Mouse (Mus musculus) inflammation-experienced regulatory T-cells, adult 6 months (primary cell): Measurements from ENCODE around the gene Hic1. TPM values are rescaled to one million over a fixed set of nuclear protein-coding genes. Genes with fewer than 3 reads are reported as not detected.

Experiments
- ATAC-seq: one replicate; pipeline ENCODE4 v1.8.0; 2017
- polyA plus RNA-seq, 3 experiments: library from polyadenylated mRNA; unstranded; fragments of 100-300 nt; shearing (Covaris generic); gene quantifications; one replicate each; pipeline ENCODE4 v1.2.1; 2017

Hic1 gene
- polyA plus RNA-seq, 3 experiments from 2014 or later, result 0.21 to 0.50 (median 0.38) TPM

DNA sequence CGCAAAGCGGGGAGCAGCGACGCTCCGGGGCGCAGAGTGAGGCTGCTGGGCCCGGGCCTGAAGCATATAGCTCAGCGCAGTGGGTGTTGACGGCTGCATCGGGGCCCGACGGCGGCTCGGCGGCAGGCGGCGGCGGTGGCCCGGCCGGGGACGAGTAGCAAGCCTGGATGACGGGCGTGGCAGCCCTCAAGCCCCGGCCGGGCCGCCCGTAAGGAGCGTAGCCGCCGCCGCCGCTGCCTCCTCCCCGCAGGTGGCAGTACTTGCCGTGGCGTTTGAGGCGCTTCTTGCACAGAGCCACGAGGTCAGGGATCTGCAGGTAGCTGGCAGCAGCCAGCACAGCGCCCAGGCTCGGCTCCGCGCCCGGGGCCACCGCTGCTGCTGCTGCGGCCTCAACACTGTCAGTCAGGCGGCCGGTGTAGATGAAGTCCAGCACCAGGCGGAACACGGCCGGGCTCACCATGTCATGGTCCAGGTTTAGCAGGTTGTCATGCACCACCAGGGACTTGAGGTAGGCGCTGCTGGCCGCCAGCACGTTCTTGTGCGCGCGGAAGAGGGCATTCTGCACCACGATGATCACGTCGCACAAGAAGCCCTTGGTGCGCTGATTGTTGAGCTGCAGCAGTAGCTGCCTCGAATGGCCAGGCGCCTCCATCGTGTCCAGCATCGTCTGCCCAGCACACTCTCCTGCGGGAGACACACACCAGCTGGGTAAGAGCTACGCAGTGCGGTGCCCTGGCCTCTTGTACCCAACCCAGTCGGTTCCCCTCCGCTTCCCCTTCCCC is 2.3 kb downstream of the Hic1 start:
- no peak for ATAC-seq

DNA sequence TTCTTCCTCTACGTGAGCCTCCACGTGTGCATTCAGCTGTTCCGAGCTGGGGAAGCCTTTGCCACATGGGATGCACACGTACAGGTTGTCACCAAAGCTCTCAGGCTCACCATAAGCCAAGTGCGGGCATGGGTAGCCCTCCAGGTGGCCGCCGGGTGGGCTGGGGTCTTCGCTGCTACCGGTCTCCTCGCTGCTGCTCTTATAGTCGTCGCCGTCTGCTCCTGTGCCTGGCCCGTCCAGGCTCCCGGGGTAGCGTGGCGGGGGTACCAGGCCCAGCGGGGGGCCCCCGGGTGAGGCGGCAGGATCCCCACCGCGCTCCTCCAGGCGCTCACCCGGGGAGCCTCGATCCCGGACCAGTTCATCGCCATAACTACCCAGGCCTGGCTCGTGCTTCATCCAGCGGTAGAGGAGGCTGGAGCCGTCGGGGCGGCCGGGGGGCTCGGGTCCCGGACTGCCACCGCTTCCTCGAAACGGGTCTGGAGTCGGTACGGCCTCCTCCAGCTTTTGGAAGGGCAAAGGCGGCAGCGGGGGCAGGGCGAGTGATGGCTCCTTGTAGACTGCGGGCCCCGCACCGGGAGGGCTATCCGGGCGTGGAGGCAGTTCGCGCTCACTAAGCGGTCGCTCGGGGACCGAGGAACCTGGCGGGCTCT is 3.0 kb downstream of the Hic1 start:
- ATAC-seq, result no peak

DNA sequence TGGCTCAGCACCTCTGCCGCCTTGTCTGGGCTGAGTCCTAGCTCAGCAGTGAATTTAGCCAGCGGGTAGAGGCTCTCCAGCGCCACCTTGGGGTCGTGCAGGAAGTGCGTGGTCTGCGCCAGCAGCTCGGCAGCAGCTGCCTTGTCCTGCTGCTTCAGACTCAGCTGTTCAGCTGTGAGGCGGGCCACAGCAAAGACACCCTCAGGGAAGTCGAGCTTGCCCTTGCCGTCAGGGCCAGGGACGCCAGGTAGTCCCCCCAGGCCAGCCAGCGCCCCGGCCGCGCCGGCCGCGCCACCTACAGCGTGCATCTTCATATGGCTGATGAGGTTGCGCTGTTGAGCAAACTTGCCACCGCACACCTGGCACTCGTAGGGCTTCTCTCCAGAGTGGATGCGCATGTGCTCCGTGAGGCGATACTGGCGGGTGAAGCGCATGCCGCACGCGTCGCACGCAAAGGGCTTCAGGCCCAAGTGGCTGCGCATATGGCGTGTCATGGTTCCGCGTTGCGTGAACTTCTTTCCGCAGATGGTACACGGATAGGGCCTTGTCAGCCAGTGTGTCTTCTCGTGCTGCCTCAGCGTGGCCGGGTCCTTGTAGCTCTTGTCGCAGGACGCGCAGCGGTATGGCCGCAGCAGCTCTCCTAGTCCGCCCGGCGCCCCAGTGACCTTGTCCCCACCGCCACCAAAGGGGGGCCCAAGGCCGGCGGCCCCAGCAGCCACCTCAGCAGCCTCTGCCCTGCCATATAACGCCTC is 3.7 kb downstream of the Hic1 start:
- ATAC-seq, result peak; percentile 36

DNA sequence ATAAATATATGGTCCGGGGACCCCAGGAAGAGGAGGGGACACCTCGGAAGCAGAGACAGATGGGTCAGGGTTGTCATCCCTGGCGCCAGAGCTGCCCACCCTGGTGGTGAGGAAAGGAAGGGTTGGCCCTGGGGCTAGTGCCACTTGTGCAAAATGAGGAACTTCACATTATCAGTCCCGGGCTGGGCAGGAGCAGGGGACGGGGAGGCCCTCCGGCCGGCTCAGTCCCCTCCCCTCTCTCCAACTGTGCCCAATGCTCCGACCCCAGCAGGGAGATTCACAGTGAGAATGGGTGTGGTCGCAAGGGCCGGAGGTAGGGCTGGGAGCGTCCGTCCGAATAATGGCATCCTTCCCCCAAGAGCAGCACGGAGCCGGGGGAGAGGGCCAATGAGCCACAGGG is 4.6 kb downstream of the Hic1 start:
- ATAC-seq, result no peak

DNA sequence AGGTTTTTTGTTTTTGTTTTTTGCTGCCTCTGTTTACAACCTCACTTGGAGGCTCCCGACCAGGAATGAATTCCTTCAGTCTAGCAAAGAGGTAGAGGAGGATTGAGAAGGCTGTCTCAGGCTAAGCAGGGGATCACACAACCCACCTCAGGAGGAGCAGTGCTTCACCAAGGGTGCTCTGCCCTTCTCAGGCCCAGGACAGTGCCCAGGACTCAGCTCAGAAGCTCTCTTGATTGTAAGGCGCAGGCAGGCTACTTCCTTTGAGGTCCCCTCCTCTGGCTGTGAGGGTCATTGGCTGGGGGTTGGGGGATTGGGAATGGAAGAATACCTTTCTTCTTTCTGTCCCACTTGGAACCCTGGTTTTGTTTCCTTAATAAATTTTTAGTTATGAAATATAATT is 5.3 kb downstream of the Hic1 start:
- no peak for ATAC-seq

DNA sequence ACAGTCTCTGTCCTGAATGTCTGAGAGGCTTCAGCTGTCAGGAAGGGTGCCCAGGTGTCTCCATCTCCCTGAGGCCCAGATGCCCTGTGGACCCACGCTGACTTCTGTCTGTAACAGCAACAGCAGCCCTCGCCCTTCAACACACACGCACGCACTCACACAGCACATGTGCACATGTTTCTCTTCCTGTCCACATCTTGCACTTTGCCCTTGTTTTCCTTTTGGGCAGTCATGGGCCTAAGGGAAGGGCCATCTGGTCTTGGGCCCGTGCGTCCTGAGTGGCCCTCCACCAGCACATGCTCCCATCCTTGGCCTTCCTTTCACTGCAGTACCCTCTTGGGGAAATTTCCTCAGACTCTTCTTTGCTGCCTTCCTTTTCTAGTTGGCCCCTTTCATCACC is 5.9 kb downstream of the Hic1 start:
- ATAC-seq, result no peak

DNA sequence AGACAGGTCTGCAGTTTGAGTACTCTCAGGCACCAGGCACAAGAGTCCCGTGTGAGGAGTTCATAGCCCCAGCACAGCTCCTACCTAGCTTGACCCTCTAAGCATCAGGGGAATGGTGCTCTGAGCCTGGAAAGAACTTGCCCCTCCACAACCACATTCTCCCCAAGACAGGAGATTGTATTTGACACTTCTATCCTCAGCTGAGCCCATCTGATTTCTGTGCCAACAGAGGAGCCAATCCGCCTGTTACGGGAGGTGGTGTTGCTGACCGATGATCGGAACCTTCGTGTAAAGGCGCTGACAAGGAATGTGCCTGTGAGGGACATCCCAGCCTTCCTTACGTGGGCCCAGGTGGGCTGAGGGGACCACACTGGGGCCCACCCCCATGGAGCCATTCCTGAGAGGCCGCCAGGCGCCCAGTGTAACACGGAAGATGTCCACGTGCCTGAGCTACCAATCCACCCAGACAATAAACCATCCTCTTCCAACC is 6.7 kb downstream of the Hic1 start:
- ATAC-seq, result no peak

DNA sequence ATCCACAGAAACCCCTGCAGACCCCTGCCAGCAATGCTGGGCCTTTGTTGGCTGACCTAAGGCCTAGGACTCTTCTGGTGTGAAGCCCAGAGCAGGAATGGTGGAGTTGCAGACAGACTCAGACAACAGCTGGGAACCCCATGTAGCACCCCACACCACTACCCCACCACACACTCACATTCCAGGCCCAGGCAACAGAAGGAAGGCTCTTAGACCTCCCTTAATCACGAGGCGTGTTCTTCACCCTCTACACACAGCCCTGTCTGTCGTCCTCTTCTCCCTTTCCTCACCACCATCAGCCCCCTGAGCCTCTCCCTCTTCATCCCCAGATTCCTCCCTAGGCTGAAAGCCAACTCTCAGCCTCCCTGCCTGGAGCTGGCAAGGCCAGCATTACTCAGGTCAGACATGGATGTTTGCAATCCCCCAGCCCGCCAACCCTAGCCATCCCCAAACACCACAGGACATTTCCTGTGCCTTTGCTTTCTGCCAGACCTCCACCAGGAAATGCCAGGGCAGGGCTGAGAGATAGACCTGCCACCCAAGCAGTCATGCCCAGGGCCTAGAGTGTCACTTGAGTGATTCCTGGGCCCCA is 7.8 kb downstream of the Hic1 start:
- ATAC-seq, result no peak

DNA sequence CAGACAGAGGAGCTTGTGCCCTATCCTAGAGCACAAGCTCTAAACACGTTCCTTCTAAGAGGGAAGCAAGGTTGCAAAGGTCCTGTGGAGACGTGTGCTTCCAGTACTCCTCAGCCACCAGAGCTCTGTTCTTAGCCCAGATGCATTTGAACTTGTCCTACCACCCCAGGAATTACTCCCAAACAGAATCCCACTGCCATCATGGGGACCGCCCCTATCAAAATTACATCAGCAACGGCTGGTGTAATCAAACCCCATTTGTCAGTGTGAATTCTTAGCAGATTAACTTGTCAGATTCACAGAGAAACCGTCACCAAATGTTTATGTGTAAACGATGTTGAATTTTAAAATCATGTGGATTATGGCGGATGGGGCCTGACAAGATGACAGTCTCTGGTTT is 8.4 kb downstream of the Hic1 start:
- ATAC-seq, result no peak

DNA sequence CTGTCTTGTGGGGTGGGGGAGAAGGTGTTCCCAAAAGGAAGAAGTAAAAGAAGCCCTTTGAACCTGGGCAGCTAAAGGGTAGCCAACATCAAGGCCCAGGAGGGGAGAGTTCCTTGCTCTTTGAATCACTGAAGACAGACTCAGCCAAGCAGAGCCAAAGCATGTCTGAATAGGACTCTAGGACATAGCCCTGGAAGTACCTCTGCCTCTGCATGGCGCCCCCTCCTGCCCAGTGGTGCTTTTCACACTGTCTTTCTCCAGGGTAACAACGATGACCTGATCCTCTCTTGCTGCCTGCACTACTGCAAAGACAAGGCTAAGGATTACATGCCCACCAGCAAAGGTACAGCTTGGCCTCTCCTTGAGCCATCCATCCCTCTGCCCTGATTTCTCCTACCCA is 9.8 kb downstream of the Hic1 start:
- ATAC-seq, result no peak

DNA sequence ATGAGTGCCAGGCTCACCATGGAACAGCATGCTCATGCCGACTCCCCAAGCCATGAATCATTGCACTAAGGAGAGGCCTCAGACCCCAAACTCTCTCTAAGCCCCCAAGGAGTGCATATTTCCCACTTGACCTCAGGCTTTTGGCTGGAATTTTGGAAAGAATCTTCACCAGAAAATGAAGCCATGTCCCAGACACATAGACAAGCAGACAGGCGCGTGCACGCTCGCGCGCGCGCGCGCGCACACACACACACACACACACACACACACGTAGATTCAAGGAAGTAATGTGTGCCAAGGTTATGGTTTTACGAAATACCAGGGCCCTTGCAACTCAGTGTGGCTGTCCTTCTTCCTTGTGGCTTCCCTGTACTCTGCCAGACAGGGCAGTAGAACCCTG is 10.9 kb downstream of the Hic1 start:
- ATAC-seq, result no peak

DNA sequence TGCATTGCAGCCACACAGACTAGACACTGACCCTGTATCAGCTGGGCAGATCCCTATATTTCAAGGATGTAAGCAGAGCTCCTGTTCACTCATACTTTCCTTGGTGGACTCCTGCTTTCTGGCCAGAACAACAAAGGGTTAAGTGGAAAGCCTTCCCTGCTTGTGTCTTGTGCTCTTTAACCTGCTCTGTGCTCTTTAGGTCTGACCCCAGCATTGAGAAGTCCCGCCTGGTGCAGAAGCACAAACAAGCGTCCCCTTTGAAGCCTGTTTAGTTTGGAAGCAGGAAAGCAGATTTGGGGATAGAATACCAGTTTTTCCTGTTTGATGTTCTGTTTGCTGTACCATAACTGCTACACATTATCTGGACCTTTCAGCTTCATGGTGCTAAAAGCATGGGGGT is 11.4 kb downstream of the Hic1 start:
- ATAC-seq, result no peak

DNA sequence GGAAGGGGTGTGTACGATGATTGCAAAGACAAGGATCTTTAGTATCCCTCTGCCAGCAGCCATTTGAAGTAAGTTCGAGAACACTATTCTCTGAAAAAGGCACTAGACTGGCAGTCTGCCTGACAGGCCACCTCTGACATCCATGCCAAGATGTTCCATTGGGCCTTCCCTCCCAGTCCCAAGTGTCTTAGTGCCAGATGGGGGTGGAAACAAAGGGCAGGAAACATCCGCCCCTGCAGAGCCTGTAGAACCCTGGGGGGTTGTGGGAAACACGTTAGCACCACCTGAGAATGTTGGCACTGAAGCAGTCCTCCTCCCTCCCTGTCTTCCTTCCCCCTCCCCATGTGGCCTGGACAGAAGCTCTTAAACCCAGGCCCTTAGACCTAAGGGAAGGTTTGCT is 12.3 kb downstream of the Hic1 start:
- no peak for ATAC-seq

DNA sequence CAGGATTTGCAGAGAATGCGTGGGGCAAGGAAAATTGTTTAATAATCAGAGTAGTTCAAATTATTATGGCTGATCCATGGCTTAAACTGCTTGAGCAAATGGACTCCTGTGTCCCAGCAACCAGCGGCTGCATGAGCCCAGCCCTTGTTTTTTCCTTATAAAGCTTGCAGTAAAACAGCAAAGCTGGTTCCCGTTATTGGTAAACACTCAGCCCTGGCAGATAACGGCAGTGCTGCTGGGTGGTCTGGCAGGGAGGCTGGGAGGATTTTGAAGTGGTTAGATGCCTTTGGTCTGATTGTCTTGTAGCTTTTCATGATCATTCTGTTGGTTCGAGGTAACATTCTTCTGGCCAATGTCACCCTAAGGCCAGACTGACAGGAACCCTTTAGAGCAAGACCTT is 12.9 kb downstream of the Hic1 start:
- no peak for ATAC-seq

DNA sequence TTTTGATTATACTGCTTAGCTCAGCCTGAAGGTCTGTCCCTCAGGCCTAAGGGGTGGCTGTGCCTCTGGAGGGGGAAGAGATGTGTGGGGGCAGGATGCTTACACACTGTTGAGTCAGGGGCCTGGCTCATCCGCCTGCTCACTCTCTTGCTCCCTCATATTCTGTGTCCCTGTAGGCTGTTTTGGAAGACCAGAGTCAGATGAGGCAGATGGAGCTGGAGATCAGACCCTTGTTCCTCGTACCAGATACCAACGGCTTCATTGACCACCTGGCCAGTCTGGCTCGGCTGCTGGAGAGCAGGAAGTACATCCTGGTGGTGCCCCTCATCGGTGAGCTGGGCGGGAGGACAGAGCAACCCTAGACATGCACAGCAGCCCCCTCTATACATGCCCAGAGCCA is 13.3 kb downstream of the Hic1 start:
- ATAC-seq, result no peak

DNA sequence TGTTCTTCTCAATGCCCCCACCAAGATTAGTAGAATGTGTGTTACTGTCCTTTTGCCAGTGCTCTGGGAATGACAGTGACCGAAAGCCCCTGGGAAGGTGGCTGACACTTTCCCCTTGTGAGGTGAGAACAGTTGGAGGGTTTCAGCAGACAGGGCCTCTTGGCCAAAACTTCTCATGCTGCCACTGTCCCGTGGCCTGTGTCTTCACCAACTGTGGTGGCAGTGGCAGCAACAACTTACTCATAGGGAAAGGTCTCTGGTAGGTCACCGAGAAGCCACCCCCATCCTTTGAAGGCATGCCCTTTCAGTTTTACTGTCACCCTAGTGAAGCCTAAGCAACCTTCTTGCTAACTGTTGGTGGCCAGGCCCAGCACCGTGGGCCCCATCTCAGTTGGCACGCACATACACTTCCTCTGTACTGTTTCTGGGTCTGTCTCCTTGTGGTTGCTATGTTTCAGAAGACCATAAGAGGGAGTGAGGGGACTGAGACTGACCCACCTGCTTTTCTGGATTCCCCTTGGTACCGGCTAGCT is 15.2 kb downstream of the Hic1 start:
- peak; percentile 80 for ATAC-seq

DNA sequence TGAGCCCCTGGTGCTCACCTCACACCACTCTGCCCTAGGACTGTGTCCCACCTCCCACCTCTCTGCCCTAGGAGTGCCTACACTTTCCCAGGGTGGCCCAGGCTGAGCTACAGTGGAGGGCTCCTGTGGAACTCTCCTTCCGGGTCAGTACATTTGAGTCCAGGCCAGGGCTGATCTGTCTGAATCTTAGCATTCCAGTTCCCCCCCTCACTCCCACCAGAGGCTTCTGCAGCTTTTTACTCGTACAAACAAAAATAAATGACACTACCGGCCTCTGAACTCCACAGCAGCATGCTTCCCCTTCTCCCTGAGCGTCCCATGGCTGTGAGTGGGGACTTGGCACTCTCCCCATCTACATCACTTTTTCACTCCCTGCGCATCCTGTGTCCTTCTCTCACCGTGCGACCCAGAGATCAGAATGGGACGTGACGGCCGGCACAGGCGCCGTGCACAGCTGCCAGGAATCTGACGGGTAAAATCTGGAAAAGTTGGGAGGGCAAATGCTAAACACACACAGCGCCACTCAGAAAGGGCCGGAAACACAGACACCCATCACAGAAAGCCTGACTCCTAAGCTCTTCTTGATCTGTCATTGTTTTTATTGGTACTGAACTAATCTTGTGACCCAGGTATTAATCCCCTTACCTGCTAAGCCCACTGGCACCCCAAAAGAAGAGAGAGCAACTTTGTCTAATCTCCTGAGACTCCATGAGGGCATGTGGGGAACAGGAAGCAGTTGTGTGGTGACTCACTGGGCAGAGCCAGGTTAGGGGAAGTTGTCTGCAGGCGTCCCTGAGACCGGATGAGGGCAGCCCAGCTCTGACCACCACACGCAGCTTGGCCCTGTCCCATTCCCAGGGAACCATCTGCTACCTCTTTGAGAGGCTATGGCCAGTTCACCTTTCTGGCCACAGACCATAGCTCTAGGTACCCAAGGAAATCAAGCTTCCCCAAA is 16.4 kb downstream of the Hic1 start:
- ATAC-seq, result peak; percentile 58

DNA sequence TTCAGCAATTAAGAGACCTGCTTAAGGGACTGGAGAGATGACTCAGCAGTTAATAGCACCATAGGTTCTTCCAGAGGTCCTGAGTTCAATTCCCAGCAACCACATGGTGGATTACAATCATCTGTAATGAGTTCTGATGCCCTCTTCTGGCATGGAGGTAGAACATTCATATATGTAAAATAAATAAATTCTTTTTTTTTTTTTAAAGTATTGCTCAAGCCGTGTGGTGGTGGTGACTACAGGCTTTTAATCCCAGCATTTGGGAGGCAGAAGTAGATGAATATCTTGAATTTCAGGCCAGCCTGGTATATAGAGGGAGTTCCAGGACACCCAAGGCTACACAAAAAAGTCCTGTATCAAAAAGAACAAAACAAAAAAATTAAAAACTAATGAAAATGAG is 19.0 kb downstream of the Hic1 start:
- ATAC-seq, result no peak

DNA sequence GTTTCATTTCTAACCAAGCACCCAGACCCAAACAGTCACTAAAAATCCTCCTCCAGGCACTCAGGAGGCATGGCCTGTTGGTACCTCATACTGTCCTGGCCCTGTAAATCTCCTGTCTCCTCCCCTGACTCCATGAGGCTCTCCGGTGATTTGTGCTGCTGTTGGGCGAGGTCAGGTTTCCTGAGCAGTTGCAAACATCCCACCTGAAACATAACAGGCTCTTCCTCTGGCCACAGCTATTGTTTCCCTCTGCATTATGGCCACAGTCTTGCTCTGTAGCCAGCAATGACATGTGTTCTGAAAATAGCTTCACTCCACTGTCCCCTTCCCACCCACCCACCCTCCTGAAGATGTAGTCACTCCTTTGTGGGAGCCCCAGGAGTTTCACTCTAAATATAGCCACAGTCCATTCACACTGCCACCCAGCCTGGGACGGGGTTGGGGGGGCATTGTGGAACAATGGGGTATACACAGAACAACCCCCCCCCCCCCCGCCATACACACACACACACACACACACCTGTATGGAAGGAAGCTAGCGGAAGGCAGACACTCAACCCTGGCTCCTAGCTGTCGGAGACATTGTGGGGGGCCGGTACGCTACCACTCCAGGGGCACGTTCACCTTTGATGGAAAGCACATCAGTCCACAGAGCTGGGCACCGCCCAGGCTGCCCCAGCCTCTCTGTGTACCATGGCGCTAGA is 20.8 kb downstream of the Hic1 start:
- ATAC-seq, result no peak

DNA sequence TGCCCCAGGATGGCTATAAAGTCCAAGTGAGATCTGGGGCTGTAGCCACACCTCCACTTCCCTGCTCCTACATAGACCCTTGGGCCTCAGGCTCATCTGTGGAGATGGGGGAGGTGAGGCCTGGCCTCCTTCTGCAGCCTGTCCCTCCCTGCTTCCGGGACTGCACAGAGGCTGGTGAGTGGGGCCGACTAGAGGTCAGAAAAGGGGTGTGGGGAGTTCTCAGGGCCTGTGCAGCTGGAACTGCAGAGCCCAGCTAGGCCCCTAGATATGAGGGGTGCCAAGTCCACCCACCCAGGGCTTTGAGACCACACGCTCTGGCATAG is 21.5 kb downstream of the Hic1 start:
- ATAC-seq, result no peak

DNA sequence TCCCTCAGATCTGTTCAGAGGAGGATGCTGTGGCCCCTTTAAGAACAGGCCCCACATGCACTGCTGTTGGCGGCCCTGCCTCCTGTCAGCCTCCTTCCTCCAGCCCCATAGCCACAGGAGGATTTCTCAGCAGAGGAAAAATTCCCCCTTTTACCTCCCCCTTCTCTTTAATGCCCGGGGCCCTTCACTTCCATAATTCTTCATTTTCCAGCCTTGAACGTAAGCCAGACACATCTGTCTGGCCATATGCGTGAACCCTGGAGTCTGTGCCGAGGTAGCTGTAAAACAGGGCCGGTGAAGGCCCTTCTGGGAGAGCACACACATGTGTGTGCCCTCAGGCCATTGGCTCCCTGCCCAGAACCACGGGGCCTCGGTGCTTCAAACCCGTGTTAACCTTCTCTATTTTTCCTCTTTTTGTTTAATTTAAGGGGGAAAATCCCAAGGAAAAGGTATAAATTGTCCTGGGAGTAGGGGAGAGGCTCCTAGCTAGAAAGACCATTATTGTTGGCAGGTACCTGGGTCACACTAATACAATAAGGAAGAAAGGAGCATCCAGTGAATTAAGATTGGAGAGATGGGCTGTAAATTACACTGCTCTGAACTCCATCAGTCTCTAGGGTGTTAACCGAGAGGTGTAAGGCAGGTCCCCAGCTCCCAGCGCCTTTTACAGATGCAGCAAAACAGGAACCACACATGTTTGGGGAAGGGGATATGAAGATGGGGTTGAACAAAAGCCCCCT is 22.0 kb downstream of the Hic1 start:
- no peak for ATAC-seq
